Mouse (Mus musculus) urinary bladder, postnatal 4 days (tissue): ENCODE measurements around the gene Ubald1.

Experiments
- DNase-seq, 2 experiments: peaks; one replicate each; pipeline ENCODE4 v3.0.0; 2021 to 2022; ENCODE audit warnings: low spot score in 2 of 2

Gene Ubald1

GRCm38 (mm10) chr16:4880136-4880825, at the start of gene Ubald1:
Gene Ubald1, minus strand, starts transcription at chr16:4880315.
- peak; percentile 98 for DNase-seq

GRCm38 (mm10) chr16:4928474-4928873, 48.4 kb upstream of the Ubald1 start:
- no peak for DNase-seq

- DNase-seq, result no peak
Measured at GRCm38 (mm10) chr16:4927967-4928366, 47.9 kb upstream of the Ubald1 start.

- no peak for DNase-seq
Measured at GRCm38 (mm10) chr16:4923996-4924395, 43.9 kb upstream of the Ubald1 start.

GRCm38 (mm10) chr16:4922481-4922880, 42.4 kb upstream of the Ubald1 start:
- DNase-seq, result no peak

GRCm38 (mm10) chr16:4920556-4920955, 40.4 kb upstream of the Ubald1 start:
- no peak for DNase-seq

- DNase-seq, result no peak
Measured at GRCm38 (mm10) chr16:4916608-4917007, 36.5 kb upstream of the Ubald1 start.

- DNase-seq, result no peak
Measured at GRCm38 (mm10) chr16:4915931-4916330, 35.8 kb upstream of the Ubald1 start.

GRCm38 (mm10) chr16:4913783-4914735, 33.9 kb upstream of the Ubald1 start:
- peak; percentile 70 to 89 for DNase-seq

GRCm38 (mm10) chr16:4912907-4913782, 33.0 kb upstream of the Ubald1 start:
- DNase-seq, result no peak

GRCm38 (mm10) chr16:4912074-4912648, 32.0 kb upstream of the Ubald1 start:
- DNase-seq, result no peak

- DNase-seq, result no peak
Measured at GRCm38 (mm10) chr16:4910758-4911157, 30.6 kb upstream of the Ubald1 start.

- no peak for DNase-seq
Measured at GRCm38 (mm10) chr16:4909745-4910144, 29.6 kb upstream of the Ubald1 start.

GRCm38 (mm10) chr16:4907972-4908371, 27.9 kb upstream of the Ubald1 start:
- DNase-seq, result no peak

GRCm38 (mm10) chr16:4907386-4907785, 27.3 kb upstream of the Ubald1 start:
- no peak for DNase-seq

- DNase-seq, result no peak
Measured at GRCm38 (mm10) chr16:4906559-4906958, 26.4 kb upstream of the Ubald1 start.

- DNase-seq, result no peak
Measured at GRCm38 (mm10) chr16:4905591-4905990, 25.5 kb upstream of the Ubald1 start.

- no peak for DNase-seq
Measured at GRCm38 (mm10) chr16:4904878-4905277, 24.8 kb upstream of the Ubald1 start.

- no peak for DNase-seq
Measured at GRCm38 (mm10) chr16:4903491-4904102, 23.5 kb upstream of the Ubald1 start.

- DNase-seq, result no peak
Measured at GRCm38 (mm10) chr16:4902390-4902789, 22.3 kb upstream of the Ubald1 start.

- DNase-seq, result no peak
Measured at GRCm38 (mm10) chr16:4901167-4901566, 21.1 kb upstream of the Ubald1 start.
